Mouse (Mus musculus): ENCODE measurements around the gene Hdgfl3. TPM values are rescaled to one million over a fixed set of nuclear protein-coding genes. Genes with fewer than 3 reads are reported as not detected.
"Not testable (repeated sequence)": the region's sequence is repeated elsewhere in the genome, so short reads cannot be mapped to it uniquely, and the experiment has no call there.

Hdgfl3 gene
- polyA plus RNA-seq, 1 experiment from 2014 or later = 14.4 TPM

DNA sequence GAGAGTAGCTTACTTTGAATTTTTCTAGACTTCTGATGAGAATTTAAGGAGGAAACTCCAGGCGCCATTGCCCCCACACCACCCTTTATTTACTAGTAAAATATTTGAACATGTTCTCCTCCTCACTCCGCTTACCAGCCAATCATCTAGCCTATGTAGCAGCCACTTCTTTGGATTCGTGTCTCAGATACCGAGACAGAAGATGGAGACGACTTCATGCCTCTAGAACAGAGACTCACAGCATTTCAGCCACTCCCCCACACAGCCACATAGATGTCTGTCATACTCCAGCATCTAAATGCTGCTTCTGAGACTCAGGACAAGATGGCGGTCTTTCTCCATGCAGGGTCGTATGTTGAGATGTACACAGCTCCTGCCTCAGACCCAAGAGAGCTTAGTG, 92.1 kb downstream of the Hdgfl3 start:
- H3K36me3 ChIP-seq (ENCODE audit: insufficient read depth) = no peaks in the 10 kb centered on the region
- TF ChIP-seq CTCF (IDR thresholded peaks at IDR 0.05; ENCODE audit: low read depth) = no peak
- no peak overlapping the region for H3K4me3 ChIP-seq (ENCODE audit: low read depth, low read length)
- 71% methylated on average over 7 of the region's 7 CpGs for WGBS
- no peaks in the 10 kb centered on the region for H3K9me3 ChIP-seq (ENCODE audit: low read depth, low read length)
- no peak overlapping the region for H3K9ac ChIP-seq
- no peak overlapping the region for H3K4me2 ChIP-seq
- no peaks in the 10 kb centered on the region for H3K4me1 ChIP-seq (ENCODE audit: insufficient read depth)
- H3K27me3 ChIP-seq (ENCODE audit: insufficient read depth, low read length) = no peaks in the 10 kb centered on the region
- ATAC-seq (ENCODE audit: insufficient read depth) (no peak), DNase-seq (no peak)
- no peak overlapping the region for H3K27ac ChIP-seq (ENCODE audit: low read depth)

- DNase-seq (no peak), ATAC-seq (ENCODE audit: insufficient read depth) (no peak)
- Histone ChIP-seq H3K9ac (no peak overlapping the region), H3K9me3 (ENCODE audit: low read depth, low read length) (no peaks in the 10 kb centered on the region), H3K27me3 (ENCODE audit: insufficient read depth, low read length) (no peaks in the 10 kb centered on the region), H3K4me3 (ENCODE audit: low read depth, low read length) (no peak overlapping the region), H3K4me1 (ENCODE audit: insufficient read depth) (no peaks in the 10 kb centered on the region), H3K36me3 (ENCODE audit: insufficient read depth) (no peaks in the 10 kb centered on the region), H3K4me2 (no peak overlapping the region), H3K27ac (ENCODE audit: low read depth) (no peak overlapping the region)
- 69% methylated on average over 6 of the region's 6 CpGs for WGBS
- no peak for TF ChIP-seq CTCF (IDR thresholded peaks at IDR 0.05; ENCODE audit: low read depth)
These were observed 92.8 kb downstream of the Hdgfl3 start for GRCm38 (mm10) chr7:81841439-81841838.

DNA sequence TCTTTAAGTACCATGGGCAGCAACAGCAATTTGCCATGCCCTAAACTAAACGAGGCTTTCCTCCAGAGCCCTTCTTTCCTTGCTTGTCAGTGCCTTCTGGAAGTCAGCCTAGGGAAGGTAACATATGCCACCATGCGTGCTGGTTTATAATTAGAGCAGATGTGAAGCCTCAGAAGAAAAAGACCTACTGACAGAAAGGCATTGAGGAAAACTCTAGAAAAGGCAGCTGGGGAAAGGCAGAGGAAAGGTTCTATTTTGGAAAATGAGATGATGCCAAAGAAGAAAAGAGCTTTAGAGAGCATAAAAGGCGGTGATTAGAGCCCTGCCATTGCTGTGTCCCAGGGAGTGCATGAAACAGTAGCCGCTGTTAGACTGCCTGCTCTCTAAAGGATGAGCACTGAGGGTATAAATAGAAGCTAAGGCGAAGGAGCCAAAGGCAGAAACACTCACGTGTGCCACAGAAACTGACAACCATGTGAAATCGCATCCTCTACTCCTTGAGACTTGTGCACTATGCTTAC, 93.6 kb downstream of the Hdgfl3 start:
- Histone ChIP-seq H3K4me2 (no peak overlapping the region), H3K9ac (no peak overlapping the region), H3K27me3 (ENCODE audit: insufficient read depth, low read length) (no peaks in the 10 kb centered on the region), H3K4me1 (ENCODE audit: insufficient read depth) (no peaks in the 10 kb centered on the region), H3K27ac (ENCODE audit: low read depth) (no peak overlapping the region), H3K36me3 (ENCODE audit: insufficient read depth) (no peaks in the 10 kb centered on the region), H3K4me3 (ENCODE audit: low read depth, low read length) (no peak overlapping the region), H3K9me3 (ENCODE audit: low read depth, low read length) (no peaks in the 10 kb centered on the region)
- no peak for DNase-seq
- TF ChIP-seq CTCF (IDR thresholded peaks at IDR 0.05; ENCODE audit: low read depth) = no peak
- ATAC-seq (ENCODE audit: insufficient read depth) = no peak
- WGBS = 64% methylated on average over 7 of the region's 7 CpGs

DNA sequence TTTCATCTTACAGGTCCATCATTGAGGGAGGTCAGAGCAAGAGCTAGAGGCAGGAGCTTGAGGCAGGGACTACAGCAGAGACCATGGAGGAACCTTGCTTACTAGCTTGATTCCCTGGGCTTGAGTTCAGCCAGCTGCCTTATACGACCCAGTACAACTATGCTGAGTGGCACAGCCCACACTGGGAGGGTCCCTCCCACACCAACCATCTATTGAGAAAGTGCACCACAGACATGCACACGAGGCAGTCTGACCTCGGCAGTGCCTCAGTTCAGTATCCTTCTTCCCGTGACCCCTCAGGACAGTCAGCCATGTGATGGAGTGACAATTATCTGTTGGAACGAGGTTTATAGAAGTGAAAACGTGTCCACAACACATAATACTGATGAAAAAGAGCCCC, 94.5 kb downstream of the Hdgfl3 start:
- DNase-seq = no peak
- no peaks in the 10 kb centered on the region for H3K36me3 ChIP-seq (ENCODE audit: insufficient read depth)
- no peak overlapping the region for H3K4me3 ChIP-seq (ENCODE audit: low read depth, low read length)
- H3K4me2 ChIP-seq = no peak overlapping the region
- H3K4me1 ChIP-seq (ENCODE audit: insufficient read depth) = no peaks in the 10 kb centered on the region
- no peak overlapping the region for H3K27ac ChIP-seq (ENCODE audit: low read depth)
- H3K9ac ChIP-seq = no peak overlapping the region
- 52% methylated on average over 6 of the region's 6 CpGs for WGBS
- no peaks in the 10 kb centered on the region for H3K27me3 ChIP-seq (ENCODE audit: insufficient read depth, low read length)
- H3K9me3 ChIP-seq (ENCODE audit: low read depth, low read length) = no peaks in the 10 kb centered on the region
- ATAC-seq (ENCODE audit: insufficient read depth) = no peak
- no peak for TF ChIP-seq CTCF (IDR thresholded peaks at IDR 0.05; ENCODE audit: low read depth)

DNA sequence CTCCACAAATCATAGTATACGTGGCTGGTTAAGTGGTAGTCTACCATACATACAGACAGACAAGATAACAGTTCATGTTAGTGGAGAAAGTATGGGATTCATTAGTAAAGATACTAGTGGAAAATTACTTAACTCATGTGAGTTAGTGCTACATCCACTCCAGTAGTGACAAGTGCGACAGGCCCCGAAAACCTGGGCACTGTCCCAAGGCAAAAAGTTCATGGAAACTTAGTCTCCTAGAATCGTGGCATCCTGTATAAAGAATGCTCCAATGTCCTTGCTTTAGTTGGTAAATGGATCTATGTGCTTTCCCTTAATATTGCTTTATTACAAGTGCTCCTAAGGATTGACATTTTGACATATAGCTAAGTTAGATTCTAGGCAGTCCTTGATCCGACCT, 96.5 kb downstream of the Hdgfl3 start:
- H3K4me1 ChIP-seq (ENCODE audit: insufficient read depth); H3K9me3 ChIP-seq (ENCODE audit: low read depth, low read length); DNase-seq; H3K4me2 ChIP-seq; H3K36me3 ChIP-seq (ENCODE audit: insufficient read depth); H3K27ac ChIP-seq (ENCODE audit: low read depth); ATAC-seq (ENCODE audit: insufficient read depth); H3K9ac ChIP-seq; H3K4me3 ChIP-seq (ENCODE audit: low read depth, low read length); H3K27me3 ChIP-seq (ENCODE audit: insufficient read depth, low read length): not testable (repeated sequence)
- 80% methylated on average over 5 of the region's 5 CpGs for WGBS

GRCm38 (mm10) chr7:81835430-81835829, 98.8 kb downstream of the Hdgfl3 start:
- DNase-seq = no peak
- H3K27ac ChIP-seq (ENCODE audit: low read depth) = no peak overlapping the region
- no peaks in the 10 kb centered on the region for H3K9me3 ChIP-seq (ENCODE audit: low read depth, low read length)
- ATAC-seq (ENCODE audit: insufficient read depth) = no peak
- H3K36me3 ChIP-seq (ENCODE audit: insufficient read depth) = no peaks in the 10 kb centered on the region
- H3K9ac ChIP-seq = no peak overlapping the region
- H3K4me3 ChIP-seq (ENCODE audit: low read depth, low read length) = no peak overlapping the region
- 86% methylated on average over 5 of the region's 5 CpGs for WGBS
- H3K4me1 ChIP-seq (ENCODE audit: insufficient read depth) = no peaks in the 10 kb centered on the region
- no peaks in the 10 kb centered on the region for H3K27me3 ChIP-seq (ENCODE audit: insufficient read depth, low read length)
- no peak for TF ChIP-seq CTCF (IDR thresholded peaks at IDR 0.05; ENCODE audit: low read depth)
- H3K4me2 ChIP-seq = no peak overlapping the region

DNA sequence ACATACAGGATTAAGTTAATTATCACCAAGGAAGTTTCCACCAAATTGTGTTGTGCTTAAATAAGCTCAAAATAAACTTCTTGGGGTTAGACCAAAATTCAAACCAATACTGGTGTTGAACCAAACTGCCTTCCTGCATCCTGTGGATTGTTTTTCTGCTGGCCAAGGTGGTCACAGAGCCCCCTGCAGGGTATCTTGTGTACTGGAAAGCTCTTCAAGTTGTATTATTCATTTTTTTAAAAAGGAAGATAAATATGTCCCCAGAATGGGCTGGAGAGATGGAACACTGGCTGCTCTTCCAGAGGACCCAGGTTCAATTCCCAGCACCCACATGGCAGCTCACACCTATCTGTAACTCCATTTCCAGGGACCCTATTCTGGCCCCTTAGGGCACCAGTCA, 99.4 kb downstream of the Hdgfl3 start:
- H3K4me3 ChIP-seq (ENCODE audit: low read depth, low read length) = no peak overlapping the region
- no peaks in the 10 kb centered on the region for H3K36me3 ChIP-seq (ENCODE audit: insufficient read depth)
- no peak for TF ChIP-seq CTCF (IDR thresholded peaks at IDR 0.05; ENCODE audit: low read depth)
- no peaks in the 10 kb centered on the region for H3K9me3 ChIP-seq (ENCODE audit: low read depth, low read length)
- H3K4me1 ChIP-seq (ENCODE audit: insufficient read depth) = no peaks in the 10 kb centered on the region
- no peak for DNase-seq
- no peak overlapping the region for H3K27ac ChIP-seq (ENCODE audit: low read depth)
- H3K4me2 ChIP-seq = no peak overlapping the region
- no peak for ATAC-seq (ENCODE audit: insufficient read depth)
- no peaks in the 10 kb centered on the region for H3K27me3 ChIP-seq (ENCODE audit: insufficient read depth, low read length)
- H3K9ac ChIP-seq = no peak overlapping the region

Other genes with a start within 250 kb of the Hdgfl3 start
- 38.2 and 40.5 TPM in 2 replicates for gene Homer2, start 226.9 kb downstream of the Hdgfl3 start, polyA plus RNA-seq (2014; fragmentation: Nextera tagmentation; extraction: Ambion mirVana)
- 121 and 124 TPM in 2 replicates for gene Ramac, start 171.5 kb downstream of the Hdgfl3 start, polyA plus RNA-seq (2014; fragmentation: Nextera tagmentation; extraction: Ambion mirVana)
- 45.3 and 49.9 TPM in 2 replicates for gene 3110040N11Rik, start 145.0 kb downstream of the Hdgfl3 start, polyA plus RNA-seq (2014; fragmentation: Nextera tagmentation; extraction: Ambion mirVana)
- gene Btbd1, start 105.0 kb downstream of the Hdgfl3 start, polyA plus RNA-seq (2014; fragmentation: Nextera tagmentation; extraction: Ambion mirVana) = 81.8 and 92.3 TPM in 2 replicates
- not detected in 2 replicates for gene Gm10160, start 78.7 kb downstream of the Hdgfl3 start, polyA plus RNA-seq (2014; fragmentation: Nextera tagmentation; extraction: Ambion mirVana)
- 16.0 and 17.5 TPM in 2 replicates for gene Tm6sf1, start 75.5 kb downstream of the Hdgfl3 start, polyA plus RNA-seq (2014; fragmentation: Nextera tagmentation; extraction: Ambion mirVana)
- 1.5 and 2.4 TPM in 2 replicates for gene Bnc1, start 57.8 kb upstream of the Hdgfl3 start, polyA plus RNA-seq (2014; fragmentation: Nextera tagmentation; extraction: Ambion mirVana)
- 3.6 and 3.9 TPM in 2 replicates for gene Sh3gl3, start 239.4 kb upstream of the Hdgfl3 start, polyA plus RNA-seq (2014; fragmentation: Nextera tagmentation; extraction: Ambion mirVana)